Mouse (Mus musculus) erythroblast, embryonic 14.5 days (primary cell): ENCODE measurements around the gene Tbc1d8.

Experiments
- GATA1 ChIP-seq: IDR thresholded peaks from 2 replicates; pipeline ENCODE4 v1.6.1; 2012; ENCODE audit warnings: low read length, inconsistent platforms, mixed read lengths
- TAL1 ChIP-seq: IDR thresholded peaks from 3 replicates; pipeline ENCODE4 v1.6.1; 2012; ENCODE audit warnings: low read length, inconsistent platforms, mixed read lengths

DNA sequence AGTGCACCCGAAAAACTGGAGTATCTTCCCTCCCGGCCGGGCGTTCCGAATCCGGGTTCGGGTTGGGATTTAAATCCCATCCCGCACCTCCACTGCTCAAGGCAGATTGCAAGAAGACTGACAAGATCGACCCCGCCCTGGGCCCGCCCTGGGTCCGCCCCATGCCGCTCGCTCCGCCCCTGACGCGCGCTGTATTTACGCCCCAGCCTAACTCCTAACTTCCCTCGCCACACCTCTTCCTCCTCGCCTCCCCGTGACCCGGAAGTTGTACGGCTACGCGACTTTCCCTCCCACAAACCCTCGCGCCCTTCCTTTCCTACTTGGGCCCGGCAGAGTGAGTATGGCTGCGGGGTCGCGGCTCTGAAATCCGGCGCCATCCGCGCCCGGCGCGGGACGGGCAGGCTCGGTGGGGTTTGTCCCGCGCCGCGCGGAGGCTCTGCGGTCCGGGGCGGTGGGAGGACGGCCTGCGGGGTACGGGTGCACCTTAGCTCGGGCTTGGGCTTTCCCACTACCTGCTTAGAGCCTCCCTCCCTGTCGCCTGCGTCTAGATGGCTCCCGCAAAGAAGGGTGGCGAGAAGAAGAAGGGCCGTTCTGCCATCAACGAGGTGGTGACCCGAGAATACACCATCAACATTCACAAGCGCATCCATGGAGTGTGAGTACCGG lies 110.8 kb downstream of the Tbc1d8 start, which contains the start of gene Rpl31:
- TF ChIP-seq GATA1 (no peak), TAL1 (no peak)
